Mouse (Mus musculus) MEL (cell line): Measurements from ENCODE around the gene Gm9803. TPM values are rescaled to one million over a fixed set of nuclear protein-coding genes. Genes with fewer than 3 reads are reported as not detected.

Experiments used
- DNase-seq: peaks from one replicate; pipeline ENCODE4 v3.0.0; 2011; ENCODE audit warnings: low read depth, low spot score
- H3K27ac ChIP-seq: 2 replicates; pipeline ENCODE4 v1.5.1; 2012; ENCODE audit warnings: low read depth, mild to moderate bottlenecking, control low read depth, low read length, moderate library complexity; ENCODE audit not compliant: control insufficient read depth
- H3K27me3 ChIP-seq, 2 experiments: fragments of 150-350 bp in 1 of 2; sonication (generic) in 1 of 2; 2 replicates each; pipeline ENCODE4 v1.6.1; 2012; ENCODE audit warnings: low read length in 2 of 2, mild to moderate bottlenecking in 2 of 2, improper control_type of control experiment in 1 of 2, moderate library complexity in 1 of 2; ENCODE audit not compliant: insufficient read depth in 2 of 2, control insufficient read depth in 1 of 2
- H3K36me3 ChIP-seq, 2 experiments: 2 replicates each; pipeline ENCODE4 v1.6.1; 2012 to 2014; ENCODE audit warnings: low read length in 2 of 2, improper control_type of control experiment in 1 of 2, inconsistent platforms in 1 of 2, mild to moderate bottlenecking in 1 of 2; ENCODE audit not compliant: insufficient read depth in 2 of 2, control insufficient read depth in 1 of 2
- H3K4me1 ChIP-seq, 2 experiments: fragments of 150-350 bp in 1 of 2; sonication (generic) in 1 of 2; 2 replicates each; pipeline ENCODE4 v1.6.1; 2012; ENCODE audit warnings: low read length in 2 of 2, improper control_type of control experiment in 1 of 2, mild to moderate bottlenecking in 1 of 2; ENCODE audit not compliant: insufficient read depth in 2 of 2, control insufficient read depth in 1 of 2
- H3K4me3 ChIP-seq, 2 experiments: fragments of 150-350 bp in 1 of 2; sonication (generic) in 1 of 2; 2 replicates each; pipeline ENCODE4 v1.5.1; 2012; ENCODE audit warnings: low read depth in 2 of 2, low read length in 2 of 2, mild to moderate bottlenecking in 2 of 2, moderate library complexity in 2 of 2, control low read depth in 1 of 2, improper control_type of control experiment in 1 of 2; ENCODE audit not compliant: control insufficient read depth in 1 of 2, insufficient read depth in 1 of 2
- H3K79me2 ChIP-seq: 2 replicates; pipeline ENCODE4 v1.6.1; 2012; ENCODE audit warnings: mild to moderate bottlenecking, low read length, moderate library complexity; ENCODE audit not compliant: control insufficient read depth, poor library complexity, insufficient read depth
- H3K9ac ChIP-seq: 2 replicates; pipeline ENCODE4 v1.6.1; 2012; ENCODE audit warnings: low read depth, mild to moderate bottlenecking, control low read depth, low read length, moderate library complexity; ENCODE audit not compliant: control insufficient read depth, poor library complexity, severe bottlenecking
- H3K9me3 ChIP-seq: fragments of 150-350 bp; sonication (generic); replicated peaks from 2 replicates; pipeline ENCODE4 v1.6.1; 2012; ENCODE audit warnings: mild to moderate bottlenecking, low read length, improper control_type of control experiment, moderate library complexity; ENCODE audit not compliant: insufficient read depth
- BHLHE40 ChIP-seq: IDR thresholded peaks from 2 replicates; pipeline ENCODE4 v1.6.1; 2012; ENCODE audit warnings: low read depth, mild to moderate bottlenecking, inconsistent platforms, low read length, improper control_type of control experiment, borderline replicate concordance
- CHD1 ChIP-seq: IDR thresholded peaks from 2 replicates; pipeline ENCODE4 v1.6.1; 2012; ENCODE audit warnings: low read depth, mild to moderate bottlenecking, inconsistent platforms, low read length, improper control_type of control experiment
- CHD2 ChIP-seq: IDR thresholded peaks from 2 replicates; pipeline ENCODE4 v1.6.1; 2011; ENCODE audit warnings: low read length, improper control_type of control experiment
- ELF1 ChIP-seq: IDR thresholded peaks from 2 replicates; pipeline ENCODE4 v1.6.1; 2014; ENCODE audit warnings: low read depth, mild to moderate bottlenecking, inconsistent platforms, low read length, improper control_type of control experiment, moderate library complexity
- EP300 ChIP-seq, 2 experiments: IDR thresholded peaks; 2 replicates each; pipeline ENCODE4 v1.6.1; 2011; ENCODE audit warnings: improper control_type of control experiment in 2 of 2, low read length in 2 of 2, low read depth in 1 of 2, mild to moderate bottlenecking in 1 of 2
- GABPA ChIP-seq: IDR thresholded peaks from 2 replicates; pipeline ENCODE4 v1.6.1; 2012; ENCODE audit warnings: low read depth, mild to moderate bottlenecking, inconsistent platforms, low read length, improper control_type of control experiment, moderate library complexity
- GATA1 ChIP-seq: IDR thresholded peaks from 2 replicates; pipeline ENCODE4 v1.6.1; 2011; ENCODE audit warnings: low read depth, low read length, improper control_type of control experiment
- HCFC1 ChIP-seq: IDR thresholded peaks from 2 replicates; pipeline ENCODE4 v1.6.1; 2012; ENCODE audit warnings: low read depth, mild to moderate bottlenecking, inconsistent platforms, low read length, improper control_type of control experiment, moderate library complexity
- MAFK ChIP-seq: IDR thresholded peaks from 2 replicates; pipeline ENCODE4 v1.6.1; 2011; ENCODE audit warnings: low read depth, mild to moderate bottlenecking, low read length, improper control_type of control experiment, borderline replicate concordance
- MAX ChIP-seq: IDR thresholded peaks from 2 replicates; pipeline ENCODE4 v1.6.1; 2011; ENCODE audit warnings: low read length, improper control_type of control experiment
- MAZ ChIP-seq: IDR thresholded peaks from 2 replicates; pipeline ENCODE4 v1.6.1; 2012; ENCODE audit warnings: low read depth, mild to moderate bottlenecking, inconsistent platforms, low read length, improper control_type of control experiment
- MEF2A ChIP-seq: IDR thresholded peaks from 2 replicates; pipeline ENCODE4 v1.6.1; 2014; ENCODE audit warnings: low read depth, mild to moderate bottlenecking, inconsistent platforms, low read length, improper control_type of control experiment; ENCODE audit not compliant: poor library complexity, insufficient replicate concordance, severe bottlenecking; ENCODE audit errors: extremely low read depth
- MXI1 ChIP-seq: IDR thresholded peaks from 2 replicates; pipeline ENCODE4 v1.6.1; 2011; ENCODE audit warnings: mild to moderate bottlenecking, low read depth, low read length, improper control_type of control experiment
- MYC ChIP-seq: IDR thresholded peaks from 2 replicates; pipeline ENCODE4 v1.6.1; 2011; ENCODE audit warnings: low read depth, mild to moderate bottlenecking, low read length, improper control_type of control experiment, moderate library complexity
- NRF1 ChIP-seq: IDR thresholded peaks from 2 replicates; pipeline ENCODE4 v1.6.1; 2014; ENCODE audit warnings: low read depth, mild to moderate bottlenecking, inconsistent platforms, low read length, improper control_type of control experiment, moderate library complexity; ENCODE audit not compliant: poor library complexity, insufficient read depth, severe bottlenecking
- RCOR1 ChIP-seq: IDR thresholded peaks from 2 replicates; pipeline ENCODE4 v1.6.1; 2012; ENCODE audit warnings: low read depth, mild to moderate bottlenecking, inconsistent platforms, low read length, improper control_type of control experiment
- SIN3A ChIP-seq: IDR thresholded peaks from 2 replicates; pipeline ENCODE4 v1.6.1; 2012; ENCODE audit warnings: low read length, improper control_type of control experiment, inconsistent platforms
- UBTF ChIP-seq: IDR thresholded peaks from 2 replicates; pipeline ENCODE4 v1.6.1; 2012; ENCODE audit warnings: low read depth, mild to moderate bottlenecking, inconsistent platforms, low read length, improper control_type of control experiment, moderate library complexity, borderline replicate concordance; ENCODE audit not compliant: insufficient read depth
- USF1 ChIP-seq: IDR thresholded peaks from 2 replicates; pipeline ENCODE4 v1.6.1; 2014; ENCODE audit warnings: low read depth, mild to moderate bottlenecking, inconsistent platforms, low read length, improper control_type of control experiment, moderate library complexity
- USF2 ChIP-seq, 2 experiments: IDR thresholded peaks; 2 replicates each; pipeline ENCODE4 v1.6.1; 2011 to 2012; ENCODE audit warnings: improper control_type of control experiment in 2 of 2, low read length in 2 of 2, borderline replicate concordance in 1 of 2, inconsistent platforms in 1 of 2, low read depth in 1 of 2, mild to moderate bottlenecking in 1 of 2; ENCODE audit not compliant: insufficient read depth in 1 of 2
- ZMIZ1 ChIP-seq: IDR thresholded peaks from 2 replicates; pipeline ENCODE4 v1.6.1; 2012; ENCODE audit warnings: low read depth, mild to moderate bottlenecking, inconsistent platforms, low read length, improper control_type of control experiment, moderate library complexity
- polyA plus RNA-seq, 2 experiments: library from polyadenylated mRNA; stranded (reverse) in 1 of 2; unstranded in 1 of 2; fragments of >175 nt in 1 of 2; fragments of >200 nt in 1 of 2; gene quantifications; 2 replicates each; pipeline versions ENCODE4 v1.2.1 to v1.2.4; 2012; ENCODE audit warnings: low replicate concordance in 2 of 2, low read depth in 1 of 2; ENCODE audit not compliant: insufficient read length in 2 of 2, insufficient read depth in 1 of 2, missing spikeins in 1 of 2
- total RNA-seq: library from RNA; depleted of rRNA; stranded (reverse); fragments of 300-350 nt; gene quantifications from 2 replicates; pipeline ENCODE4 v1.2.3, GENCODE M21; 2012

Gm9803 gene
- total and polyA plus RNA-seq, 3 experiments = 18.7 to 137 TPM; not detected in 1

GRCm38 (mm10) chr10:43481179-43481578 is 42.7 kb upstream of the Gm9803 start:
- no peak overlapping the region for H3K4me3 ChIP-seq
- peak; percentile 14 for DNase-seq
- TF ChIP-seq MXI1 = no peak
- TF ChIP-seq CHD1 = no peak
- TF ChIP-seq HCFC1 = no peak
- no peak for TF ChIP-seq GATA1
- TF ChIP-seq CHD2 = no peak
- no peak for TF ChIP-seq MEF2A
- TF ChIP-seq, all 39 proteins: peak for 0
- H3K27me3 ChIP-seq = no peaks in the 10 kb centered on the region
- peaks cover 0 to 15% of the 10 kb centered on the region in 2 experiments; a peak in 2 of 4 replicates for H3K36me3 ChIP-seq
- peak overlapping the region; percentile 17; the same call in 1 of the 2 replicates for H3K9ac ChIP-seq
- H3K27ac ChIP-seq = no peak overlapping the region
- peaks cover 5 to 16% of the 10 kb centered on the region in 2 experiments; a peak in 3 of 4 replicates for H3K4me1 ChIP-seq
- peaks cover 57% of the 10 kb centered on the region for H3K79me2 ChIP-seq
- no peaks in the 10 kb centered on the region for H3K9me3 ChIP-seq

- DNase-seq = no peak
- Histone ChIP-seq H3K4me3 (no peak overlapping the region), H3K79me2 (peaks cover 61% of the 10 kb centered on the region), H3K27ac (no peak overlapping the region), H3K36me3 (peaks cover 0 to 15% of the 10 kb centered on the region in 2 experiments; a peak in 2 of 4 replicates), H3K4me1 (peaks cover 5 to 16% of the 10 kb centered on the region in 2 experiments; a peak in 3 of 4 replicates), H3K9me3 (no peaks in the 10 kb centered on the region), H3K27me3 (no peaks in the 10 kb centered on the region), H3K9ac (no peak overlapping the region)
- TF ChIP-seq ELF1 (no peak), ZMIZ1 (no peak), EP300 (IDR thresholded peaks at IDR 0.05; ENCODE audit: low read depth in 1 of 2, low read length in 2 of 2) (no peak), USF2 (IDR thresholded peaks at IDR 0.05; ENCODE audit: borderline replicate concordance in 1 of 2, insufficient read depth in 1 of 2, low read depth in 1 of 2, low read length in 2 of 2) (no peak)
Observed at GRCm38 (mm10) chr10:43482021-43482420, 41.9 kb upstream of the Gm9803 start.

- Histone ChIP-seq H3K4me3 (no peak overlapping the region), H3K36me3 (peaks cover 0 to 13% of the 10 kb centered on the region in 2 experiments; a peak in 3 of 4 replicates), H3K79me2 (peaks cover 61% of the 10 kb centered on the region), H3K9ac (no peak overlapping the region), H3K27ac (no peak overlapping the region), H3K4me1 (peaks cover 5 to 12% of the 10 kb centered on the region in 2 experiments; a peak in 3 of 4 replicates), H3K27me3 (no peaks in the 10 kb centered on the region)
- no peak for DNase-seq
- no peak for TF ChIP-seq UBTF
- no peak for TF ChIP-seq GATA1
- no peak for TF ChIP-seq RCOR1
- TF ChIP-seq MEF2A = no peak
- TF ChIP-seq ZMIZ1 = no peak
- TF ChIP-seq MAFK = no peak
- TF ChIP-seq HCFC1 = no peak
- no peak for TF ChIP-seq MYC
- no peak for TF ChIP-seq SIN3A
- no peak for TF ChIP-seq CHD2
- TF ChIP-seq MAZ = no peak
- TF ChIP-seq BHLHE40 = no peak
- no peak for TF ChIP-seq GABPA
- TF ChIP-seq MAX = no peak
- TF ChIP-seq NRF1 = no peak
- TF ChIP-seq USF1 = no peak
- TF ChIP-seq, all 39 proteins: peak for 0
- no peaks in the 10 kb centered on the region for H3K9me3 ChIP-seq
Observed at GRCm38 (mm10) chr10:43483426-43483995, 40.4 kb upstream of the Gm9803 start.
